Mouse (Mus musculus) limb, embryonic 11.5 days (tissue): ENCODE measurements around the gene Inca1. TPM values are rescaled to one million over a fixed set of nuclear protein-coding genes. Genes with fewer than 3 reads are reported as not detected.

Experiments used
- ATAC-seq: fragments of 200-750 bp; cut with Nextera tagmentation; 2 replicates; pipeline ENCODE4 v1.8.0; 2017; ENCODE audit warnings: low read depth; ENCODE audit not compliant: insufficient number of reproducible peaks, low FRiP score, low TSS enrichment
- DNase-seq: peaks from one replicate; pipeline ENCODE4 v3.0.0-alpha.2; 2015; ENCODE audit warnings: low spot score
- H3K27ac ChIP-seq: fragments of 300-500 bp; sonication (generic); replicated peaks from 2 replicates; pipeline ENCODE4 v1.5.1; 2014; ENCODE audit warnings: low read depth, mild to moderate bottlenecking, low read length
- H3K27me3 ChIP-seq: fragments of 300-500 bp; sonication (generic); 2 replicates; pipeline ENCODE4 v1.6.1; 2014; ENCODE audit warnings: mild to moderate bottlenecking, low read length, mixed read lengths; ENCODE audit not compliant: control insufficient read depth, insufficient read depth
- H3K36me3 ChIP-seq: fragments of 300-500 bp; sonication (generic); 2 replicates; pipeline ENCODE4 v1.6.1; 2014; ENCODE audit warnings: mild to moderate bottlenecking, low read length, moderate library complexity, mixed read lengths; ENCODE audit not compliant: control insufficient read depth, insufficient read depth
- H3K4me1 ChIP-seq: fragments of 300-500 bp; sonication (generic); 2 replicates; pipeline ENCODE4 v1.6.1; 2014; ENCODE audit warnings: low read length, mixed read lengths; ENCODE audit not compliant: control insufficient read depth, insufficient read depth
- H3K4me2 ChIP-seq: fragments of 300-500 bp; sonication (generic); 2 replicates; pipeline ENCODE4 v1.6.1; 2014; ENCODE audit warnings: low read depth, mild to moderate bottlenecking, moderate library complexity; ENCODE audit not compliant: severe bottlenecking
- H3K4me3 ChIP-seq: fragments of 300-500 bp; sonication (generic); 2 replicates; pipeline ENCODE4 v1.5.1; 2014; ENCODE audit warnings: low read depth, low read length
- H3K9ac ChIP-seq: fragments of 300-500 bp; sonication (generic); 2 replicates; pipeline ENCODE4 v1.6.1; 2014; ENCODE audit warnings: mild to moderate bottlenecking, low read length
- H3K9me3 ChIP-seq: fragments of 300-500 bp; sonication (generic); 2 replicates; pipeline ENCODE4 v1.6.1; 2016; ENCODE audit warnings: low read length; ENCODE audit not compliant: control insufficient read depth
- whole genome bisulfite sequencing: fragments of 180-500 bp; shearing (Covaris S2); extraction: QIAGEN DNeasy Blood & Tissue Kit; methylation state at CpG from one replicate; pipeline ENCODE4 v1.1.7; 2014; 5-methylcytosine and 5-hydroxymethylcytosine counted together
- polyA plus RNA-seq: library from polyadenylated mRNA; unstranded; fragments of >200 nt; fragmentation: Nextera tagmentation; extraction: Ambion mirVana; gene quantifications from 2 replicates; pipeline ENCODE4 v1.2.1, GENCODE M21; 2014

Gene Inca1
- polyA plus RNA-seq = 0.71 and 0.96 TPM in 2 replicates

- Histone ChIP-seq H3K9me3 (no peaks in the 10 kb centered on the region), H3K27ac (peak within 1 kb of the TSS; percentile 85), H3K27me3 (no peaks in the 10 kb centered on the region), H3K9ac (peak within 1 kb of the TSS; percentile 87), H3K36me3 (peaks cover 2% of the 10 kb centered on the region; the same call in 1 of the 2 replicates), H3K4me1 (peaks cover 5% of the 10 kb centered on the region), H3K4me2 (peak within 1 kb of the TSS; percentile 79), H3K4me3 (peak within 1 kb of the TSS; percentile 86)
- 1% methylated on average over 68 of the region's 69 CpGs for WGBS
- ATAC-seq (peak; percentile 92), DNase-seq (peak; percentile 96)
Observed at GRCm38 (mm10) chr11:70699722-70700556, at the start of gene Inca1, which contains the start of gene Kif1c. Inca1 (minus strand) TSS chr11:70700155. Kif1c (plus strand) TSS chr11:70700548.

- H3K4me2 ChIP-seq = no peak overlapping the region
- ATAC-seq = no peak
- WGBS = 84% methylated on average over 4 of the region's 4 CpGs
Observed at GRCm38 (mm10) chr11:70747876-70748545, 48.1 kb upstream of the Inca1 start.

GRCm38 (mm10) chr11:70745636-70746035 lies 45.7 kb upstream of the Inca1 start:
- H3K4me2 ChIP-seq = no peak overlapping the region
- ATAC-seq = no peak
- H3K4me1 ChIP-seq = no peaks in the 10 kb centered on the region
- no peak overlapping the region for H3K9ac ChIP-seq
- H3K27ac ChIP-seq = no peak overlapping the region
- H3K9me3 ChIP-seq = no peaks in the 10 kb centered on the region
- H3K27me3 ChIP-seq = no peaks in the 10 kb centered on the region
- H3K36me3 ChIP-seq = no peaks in the 10 kb centered on the region
- DNase-seq = no peak
- H3K4me3 ChIP-seq = no peak overlapping the region
- 82% methylated on average over 7 of the region's 7 CpGs for WGBS

More at GRCm38 (mm10) chr11:70747876-70748545, 48.1 kb upstream of the Inca1 start:
- Histone ChIP-seq H3K9me3 (no peaks in the 10 kb centered on the region), H3K9ac (no peak overlapping the region), H3K27ac (no peak overlapping the region), H3K4me1 (no peaks in the 10 kb centered on the region), H3K36me3 (no peaks in the 10 kb centered on the region), H3K27me3 (no peaks in the 10 kb centered on the region), H3K4me3 (no peak overlapping the region)
- no peak for DNase-seq

- no peak overlapping the region for H3K4me3 ChIP-seq
- H3K27ac ChIP-seq = no peak overlapping the region
- H3K36me3 ChIP-seq = no peaks in the 10 kb centered on the region
- H3K9ac ChIP-seq = no peak overlapping the region
- H3K9me3 ChIP-seq = no peaks in the 10 kb centered on the region
- no peaks in the 10 kb centered on the region for H3K4me1 ChIP-seq
- H3K27me3 ChIP-seq = no peaks in the 10 kb centered on the region
- 85% methylated on average over 12 of the region's 12 CpGs for WGBS
- no peak overlapping the region for H3K4me2 ChIP-seq
- no peak for ATAC-seq
- DNase-seq = no peak
Observed at GRCm38 (mm10) chr11:70742581-70743459, 42.9 kb upstream of the Inca1 start.

- H3K9ac ChIP-seq = no peak overlapping the region
- no peak for DNase-seq
- H3K36me3 ChIP-seq = no peaks in the 10 kb centered on the region
- no peak overlapping the region for H3K4me3 ChIP-seq
- no peak for ATAC-seq
- no peak overlapping the region for H3K27ac ChIP-seq
- 87% methylated on average over 7 of the region's 7 CpGs for WGBS
- no peaks in the 10 kb centered on the region for H3K27me3 ChIP-seq
- no peaks in the 10 kb centered on the region for H3K9me3 ChIP-seq
- H3K4me2 ChIP-seq = no peak overlapping the region
- H3K4me1 ChIP-seq = no peaks in the 10 kb centered on the region
Observed at GRCm38 (mm10) chr11:70742117-70742516, 42.2 kb upstream of the Inca1 start.

- no peaks in the 10 kb centered on the region for H3K4me1 ChIP-seq
- H3K27ac ChIP-seq = no peak overlapping the region
- H3K9ac ChIP-seq = no peak overlapping the region
- no peaks in the 10 kb centered on the region for H3K9me3 ChIP-seq
- H3K27me3 ChIP-seq = no peaks in the 10 kb centered on the region
- 86% methylated on average over 3 of the region's 3 CpGs for WGBS
- H3K36me3 ChIP-seq = no peaks in the 10 kb centered on the region
- H3K4me3 ChIP-seq = no peak overlapping the region
- ATAC-seq = no peak
- no peak for DNase-seq
- H3K4me2 ChIP-seq = no peak overlapping the region
Observed at GRCm38 (mm10) chr11:70741603-70742002, 41.6 kb upstream of the Inca1 start.

- H3K4me3 ChIP-seq = no peak overlapping the region
- no peak for ATAC-seq
- 0 out of 2 replicates have a peak, but pooled peaks cover 2% of the 10 kb centered on the region for H3K4me1 ChIP-seq
- DNase-seq = no peak
- H3K9me3 ChIP-seq = no peaks in the 10 kb centered on the region
- H3K4me2 ChIP-seq = no peak overlapping the region
- 71% methylated on average over 5 of the region's 5 CpGs for WGBS
- no peak overlapping the region for H3K9ac ChIP-seq
- no peaks in the 10 kb centered on the region for H3K27me3 ChIP-seq
- no peaks in the 10 kb centered on the region for H3K36me3 ChIP-seq
- H3K27ac ChIP-seq = no peak overlapping the region
Observed at GRCm38 (mm10) chr11:70737749-70738148, 37.8 kb upstream of the Inca1 start.

- Histone ChIP-seq H3K4me2 (no peak overlapping the region), H3K36me3 (peaks cover 2% of the 10 kb centered on the region; the same call in 1 of the 2 replicates), H3K9me3 (no peaks in the 10 kb centered on the region), H3K9ac (no peak overlapping the region), H3K4me3 (no peak overlapping the region), H3K27me3 (no peaks in the 10 kb centered on the region), H3K4me1 (0 out of 2 replicates have a peak, but pooled peaks cover 2% of the 10 kb centered on the region), H3K27ac (no peak overlapping the region)
- no peak for ATAC-seq
- no peak for DNase-seq
- 22% methylated on average over 5 of the region's 5 CpGs for WGBS
Observed at GRCm38 (mm10) chr11:70733256-70733655, 33.3 kb upstream of the Inca1 start.
